Mouse (Mus musculus): ENCODE results near the gene Fndc3a. TPM values are rescaled to one million over a fixed set of nuclear protein-coding genes. Genes with fewer than 3 reads are reported as not detected.

Gene Fndc3a
- total and polyA plus RNA-seq, 2 experiments = 27.9 to 36.9 TPM

DNA sequence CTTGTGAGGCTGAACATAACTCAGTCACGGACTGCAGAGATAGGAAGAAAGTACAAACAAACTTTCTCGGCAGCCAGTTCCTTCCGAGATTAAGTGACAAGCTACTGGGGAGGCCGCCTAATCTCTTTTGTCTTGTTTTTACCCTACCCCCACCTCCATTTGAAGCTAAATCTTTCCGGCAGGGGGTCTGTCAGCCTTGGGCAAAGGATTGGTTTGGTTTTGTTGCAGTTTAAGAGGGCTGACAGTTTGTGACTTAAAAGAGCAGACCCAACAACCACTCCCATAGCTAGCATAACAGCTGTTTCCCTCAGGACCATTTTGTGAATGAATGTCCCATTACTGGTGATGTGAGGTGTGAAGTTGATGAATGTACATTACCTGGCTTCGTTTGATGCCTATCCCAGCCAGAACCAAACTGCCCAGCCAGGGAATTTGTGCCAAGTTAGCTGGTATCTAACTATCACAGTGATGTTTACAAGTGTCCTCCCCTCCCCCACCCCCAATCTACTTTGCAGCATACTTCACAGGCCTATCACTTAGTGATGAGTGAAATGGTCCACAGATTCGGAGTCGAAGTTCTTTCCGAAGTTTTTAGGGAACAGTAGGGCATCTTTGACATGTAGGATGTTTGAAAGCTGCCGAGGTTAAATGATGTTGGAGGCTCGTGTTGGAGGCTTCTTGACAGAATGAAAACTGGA lies 202.9 kb downstream of the Fndc3a start:
- no peak for DNase-seq (ENCODE audit: extremely low read depth, low read depth, low spot score)
- Histone ChIP-seq H3K27ac (replicated peaks; ENCODE audit: insufficient read depth, low read depth, low read length) (no peak overlapping the region), H3K79me2 (ENCODE audit: control insufficient read depth, insufficient read depth, low read length) (no peaks in the 10 kb centered on the region), H3K4me1 (ENCODE audit: control insufficient read depth, insufficient read depth, low read length) (no peaks in the 10 kb centered on the region), H3K36me3 (ENCODE audit: control insufficient read depth, insufficient read depth, low read length) (no peaks in the 10 kb centered on the region), H3K9ac (ENCODE audit: low read depth, low read length) (no peak overlapping the region), H3K4me3 (ENCODE audit: insufficient read depth, low read depth, low read length) (no peak overlapping the region), H3K27me3 (ENCODE audit: control insufficient read depth, insufficient read depth, low read length) (0 out of 2 replicates have a peak, but pooled peaks cover 4% of the 10 kb centered on the region)
- 24% methylated on average over 11 of the region's 11 CpGs for WGBS
- TF ChIP-seq CTCF (IDR thresholded peaks at IDR 0.05; ENCODE audit: low read depth, low read length) = no peak

DNA sequence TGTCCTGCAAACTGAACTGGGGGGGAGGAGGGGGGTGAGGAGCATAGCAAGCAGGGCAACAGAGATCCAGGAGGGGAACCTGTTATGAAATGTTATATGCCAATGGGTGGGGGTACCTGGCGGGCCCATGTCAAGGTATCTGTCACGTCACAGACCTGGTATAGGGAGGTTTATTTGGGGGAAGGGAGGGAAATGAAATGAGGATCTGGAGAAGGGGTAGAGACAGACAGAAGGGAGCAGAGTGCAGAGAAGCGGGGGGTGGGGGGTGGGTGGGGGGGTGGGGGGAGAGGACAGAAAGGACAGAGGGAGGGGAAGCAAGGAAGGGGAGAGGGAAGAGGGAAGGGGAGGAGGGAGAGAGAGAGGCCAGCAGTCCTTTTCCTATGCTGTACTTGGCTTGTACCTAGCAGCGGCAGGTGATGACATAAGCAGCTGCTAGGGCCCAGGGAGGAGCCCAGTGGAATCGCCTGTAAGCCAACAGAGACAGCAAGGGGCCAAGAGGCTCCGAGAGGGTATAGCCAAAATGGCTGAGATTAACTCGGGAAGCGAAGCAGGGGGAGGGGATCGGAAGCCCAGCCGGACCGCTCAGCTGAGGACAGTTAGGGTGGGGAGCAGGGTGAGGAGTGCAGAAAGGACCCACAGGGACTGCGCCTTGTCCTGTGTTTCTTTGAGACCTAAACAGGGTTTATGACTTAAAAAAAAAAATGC lies 203.6 kb downstream of the Fndc3a start:
- Histone ChIP-seq H3K79me2 (ENCODE audit: control insufficient read depth, insufficient read depth, low read length) (no peaks in the 10 kb centered on the region), H3K27me3 (ENCODE audit: control insufficient read depth, insufficient read depth, low read length) (0 out of 2 replicates have a peak, but pooled peaks cover 4% of the 10 kb centered on the region), H3K27ac (replicated peaks; ENCODE audit: insufficient read depth, low read depth, low read length) (no peak overlapping the region), H3K4me3 (ENCODE audit: insufficient read depth, low read depth, low read length) (0 out of 2 replicates have a peak overlapping the region, but pooled peaks have one; percentile 2), H3K9ac (ENCODE audit: low read depth, low read length) (no peak overlapping the region), H3K4me1 (ENCODE audit: control insufficient read depth, insufficient read depth, low read length) (no peaks in the 10 kb centered on the region), H3K36me3 (ENCODE audit: control insufficient read depth, insufficient read depth, low read length) (no peaks in the 10 kb centered on the region)
- no peak for DNase-seq (ENCODE audit: extremely low read depth, low read depth, low spot score)
- WGBS = 15% methylated on average over 12 of the region's 12 CpGs
- TF ChIP-seq POLR2A (IDR thresholded peaks at IDR 0.05; ENCODE audit: extremely low read depth, insufficient read depth, low read length) (no peak), CTCF (IDR thresholded peaks at IDR 0.05; ENCODE audit: low read depth, low read length) (no peak)

- H3K4me3 ChIP-seq (ENCODE audit: insufficient read depth, low read depth, low read length) = no peak overlapping the region
- H3K4me1 ChIP-seq (ENCODE audit: control insufficient read depth, insufficient read depth, low read length) = no peaks in the 10 kb centered on the region
- H3K27me3 ChIP-seq (ENCODE audit: control insufficient read depth, insufficient read depth, low read length) = 0 out of 2 replicates have a peak, but pooled peaks cover 4% of the 10 kb centered on the region
- DNase-seq (ENCODE audit: extremely low read depth, low read depth, low spot score) = peak; percentile 10
- H3K79me2 ChIP-seq (ENCODE audit: control insufficient read depth, insufficient read depth, low read length) = no peaks in the 10 kb centered on the region
- TF ChIP-seq CTCF (IDR thresholded peaks at IDR 0.05; ENCODE audit: low read depth, low read length) (peak; percentile 9; the same call in 1 of the 2 replicates), POLR2A (IDR thresholded peaks at IDR 0.05; ENCODE audit: extremely low read depth, insufficient read depth, low read length) (no peak)
- H3K27ac ChIP-seq (replicated peaks; ENCODE audit: insufficient read depth, low read depth, low read length) = no peak overlapping the region
- no peak overlapping the region for H3K9ac ChIP-seq (ENCODE audit: low read depth, low read length)
- no peaks in the 10 kb centered on the region for H3K36me3 ChIP-seq (ENCODE audit: control insufficient read depth, insufficient read depth, low read length)
- 93% methylated on average over 1 of the region's 1 CpGs for WGBS
These were observed 204.8 kb downstream of the Fndc3a start for GRCm38 (mm10) chr14:72504985-72505384.

DNA sequence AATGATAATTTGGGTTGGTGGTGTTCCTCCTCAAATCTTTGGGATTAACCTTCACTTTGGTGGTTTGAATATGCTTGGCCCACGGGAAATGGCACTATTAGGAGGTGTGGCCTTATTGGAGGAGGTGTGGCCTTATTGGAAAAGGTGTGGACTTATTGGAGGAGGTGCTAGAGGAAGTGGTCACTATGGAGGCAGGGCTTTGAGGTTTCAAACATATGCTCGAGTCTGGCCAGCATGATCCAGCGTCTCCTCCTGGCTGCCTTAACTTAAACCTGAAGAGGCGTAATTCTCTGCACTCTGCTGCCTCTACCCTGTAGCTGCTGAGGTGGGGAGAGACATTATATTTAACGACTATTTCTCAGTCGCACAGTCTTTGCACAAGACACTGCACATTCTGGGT lies 206.6 kb downstream of the Fndc3a start:
- no peak overlapping the region for H3K4me3 ChIP-seq (ENCODE audit: insufficient read depth, low read depth, low read length)

GRCm38 (mm10) chr14:72493775-72494174 lies 216.0 kb downstream of the Fndc3a start:
- no peak overlapping the region for H3K9ac ChIP-seq (ENCODE audit: low read depth, low read length)
- WGBS = 85% methylated on average over 1 of the region's 1 CpGs
- H3K27me3 ChIP-seq (ENCODE audit: control insufficient read depth, insufficient read depth, low read length) = no peaks in the 10 kb centered on the region
- H3K4me1 ChIP-seq (ENCODE audit: control insufficient read depth, insufficient read depth, low read length) = no peaks in the 10 kb centered on the region
- no peak for TF ChIP-seq POLR2A (IDR thresholded peaks at IDR 0.05; ENCODE audit: extremely low read depth, insufficient read depth, low read length)
- TF ChIP-seq CTCF (IDR thresholded peaks at IDR 0.05; ENCODE audit: low read depth, low read length) = no peak
- H3K79me2 ChIP-seq (ENCODE audit: control insufficient read depth, insufficient read depth, low read length) = no peaks in the 10 kb centered on the region
- H3K36me3 ChIP-seq (ENCODE audit: control insufficient read depth, insufficient read depth, low read length) = no peaks in the 10 kb centered on the region
- H3K4me3 ChIP-seq (ENCODE audit: insufficient read depth, low read depth, low read length) = no peak overlapping the region
- H3K27ac ChIP-seq (replicated peaks; ENCODE audit: insufficient read depth, low read depth, low read length) = no peak overlapping the region
- DNase-seq (ENCODE audit: extremely low read depth, low read depth, low spot score) = no peak

More for the DNA sequence above, 206.6 kb downstream of the Fndc3a start:
- H3K27me3 ChIP-seq (ENCODE audit: control insufficient read depth, insufficient read depth, low read length) = 0 out of 2 replicates have a peak, but pooled peaks cover 4% of the 10 kb centered on the region
- no peaks in the 10 kb centered on the region for H3K4me1 ChIP-seq (ENCODE audit: control insufficient read depth, insufficient read depth, low read length)
- DNase-seq (ENCODE audit: extremely low read depth, low read depth, low spot score) = no peak
- H3K27ac ChIP-seq (replicated peaks; ENCODE audit: insufficient read depth, low read depth, low read length) = no peak overlapping the region
- H3K79me2 ChIP-seq (ENCODE audit: control insufficient read depth, insufficient read depth, low read length) = no peaks in the 10 kb centered on the region
- WGBS = 64% methylated on average over 6 of the region's 6 CpGs
- TF ChIP-seq POLR2A (IDR thresholded peaks at IDR 0.05; ENCODE audit: extremely low read depth, insufficient read depth, low read length) (no peak), CTCF (IDR thresholded peaks at IDR 0.05; ENCODE audit: low read depth, low read length) (no peak)
- no peak overlapping the region for H3K9ac ChIP-seq (ENCODE audit: low read depth, low read length)
- no peaks in the 10 kb centered on the region for H3K36me3 ChIP-seq (ENCODE audit: control insufficient read depth, insufficient read depth, low read length)

DNA sequence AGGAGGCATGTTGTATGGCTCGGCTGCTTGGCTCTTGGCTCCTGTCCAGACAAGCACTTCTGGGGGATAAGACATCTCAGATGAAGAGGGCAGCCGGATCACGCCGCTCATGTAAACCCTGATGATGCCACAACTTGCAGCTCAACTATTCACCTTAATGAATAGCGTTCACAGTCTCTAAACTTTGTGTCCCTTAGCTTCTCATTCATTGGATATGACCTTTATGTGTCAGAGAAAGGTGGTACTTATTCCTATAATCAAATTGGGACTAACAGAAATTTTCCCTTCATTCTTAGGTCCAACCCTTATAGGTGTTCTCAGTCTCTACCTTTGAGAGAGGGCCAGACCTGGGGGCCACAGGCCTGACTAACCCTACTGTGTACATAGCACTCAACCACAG lies 218.1 kb downstream of the Fndc3a start, which contains the start of gene Gm9195:
Gene Gm9195 (minus strand): TSS at position 101 of the 400 bp plus-strand sequence.
- no peaks in the 10 kb centered on the region for H3K36me3 ChIP-seq (ENCODE audit: control insufficient read depth, insufficient read depth, low read length)
- TF ChIP-seq CTCF (IDR thresholded peaks at IDR 0.05; ENCODE audit: low read depth, low read length) (no peak), POLR2A (IDR thresholded peaks at IDR 0.05; ENCODE audit: extremely low read depth, insufficient read depth, low read length) (no peak)

More for the DNA sequence above, 218.1 kb downstream of the Fndc3a start, which contains the start of gene Gm9195:
- WGBS = 83% methylated on average over 5 of the region's 5 CpGs
- Histone ChIP-seq H3K27me3 (ENCODE audit: control insufficient read depth, insufficient read depth, low read length) (no peaks in the 10 kb centered on the region), H3K79me2 (ENCODE audit: control insufficient read depth, insufficient read depth, low read length) (no peaks in the 10 kb centered on the region), H3K4me1 (ENCODE audit: control insufficient read depth, insufficient read depth, low read length) (no peaks in the 10 kb centered on the region), H3K27ac (replicated peaks; ENCODE audit: insufficient read depth, low read depth, low read length) (no peak within 1 kb of the TSS), H3K9ac (ENCODE audit: low read depth, low read length) (no peak within 1 kb of the TSS), H3K4me3 (ENCODE audit: insufficient read depth, low read depth, low read length) (no peak within 1 kb of the TSS)
- no peak for DNase-seq (ENCODE audit: extremely low read depth, low read depth, low spot score)
